In the genomic region with DNA sequence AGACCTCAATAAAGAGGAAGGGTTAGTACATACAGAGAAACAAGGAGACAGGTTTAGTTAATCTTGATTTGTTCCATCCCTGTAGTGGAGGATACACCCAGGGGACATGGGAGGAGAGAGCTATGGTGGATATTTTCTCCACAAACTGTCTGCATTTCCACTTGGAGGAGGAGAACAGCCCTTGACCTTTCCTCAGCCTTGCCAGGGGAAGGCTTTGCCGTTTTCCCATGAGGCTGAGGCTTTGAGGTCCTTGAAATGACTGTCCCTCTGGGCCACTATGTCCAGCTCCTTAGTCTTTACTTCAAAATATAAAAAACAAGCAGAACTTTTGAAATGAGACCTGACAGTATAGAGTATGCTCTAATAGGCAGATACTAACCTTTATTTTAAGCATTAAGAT, we compare ENCODE assay signal across 24 mouse cellular contexts. TPM values are rescaled to one million over a fixed set of nuclear protein-coding genes. Genes with fewer than 3 reads are reported as not detected.
"Had no signal": no experiment of that assay in that cellular context is flagged by ENCODE, and none has a peak within 500 bp of the region (broad histone marks: within the 10 kb centered on the region; RNA-seq: fewer than 3 reads in every experiment).

No protein-coding gene starts in this region.

- ATAC-seq: lung, postnatal 0 days; midbrain, embryonic 13.5 days; midbrain, embryonic 15.5 days had no signal

- DNase-seq: lung, adult 2 months; lung, postnatal 14 days; lung, postnatal 36 days; right cerebral cortex, postnatal 14 days; thymus, adult 2 months; thymus, postnatal 25 days; thymus, postnatal 4 days had no signal

- H3K27ac ChIP-seq: lung, embryonic 15.5 days; macrophage; midbrain, embryonic 13.5 days; midbrain, embryonic 15.5 days; neural tube, embryonic 12.5 days; stomach, embryonic 15.5 days; stomach, postnatal 0 days had no signal

- H3K4me3 ChIP-seq: lung, embryonic 15.5 days; megakaryocyte, embryonic 14.5 days; midbrain, embryonic 13.5 days; midbrain, embryonic 15.5 days; neural tube, embryonic 12.5 days; stomach, embryonic 15.5 days had no signal

- H3K4me1 ChIP-seq: lung, embryonic 15.5 days; megakaryocyte, embryonic 14.5 days; midbrain, embryonic 13.5 days; midbrain, embryonic 15.5 days; neural tube, embryonic 12.5 days; stomach, embryonic 15.5 days had no signal

- H3K27me3 ChIP-seq: lung, embryonic 15.5 days; megakaryocyte, embryonic 14.5 days; midbrain, embryonic 13.5 days; midbrain, embryonic 15.5 days; neural tube, embryonic 12.5 days; stomach, embryonic 15.5 days had no signal

- H3K4me2 ChIP-seq: lung, embryonic 15.5 days; midbrain, embryonic 11.5 days; midbrain, embryonic 13.5 days; midbrain, embryonic 15.5 days; neural tube, embryonic 12.5 days; stomach, embryonic 15.5 days had no signal

- H3K9ac ChIP-seq: lung, embryonic 15.5 days; midbrain, embryonic 13.5 days; midbrain, embryonic 15.5 days; neural tube, embryonic 12.5 days; stomach, embryonic 15.5 days had no signal

- H3K9me3 ChIP-seq: lung, embryonic 15.5 days; megakaryocyte, embryonic 14.5 days; midbrain, embryonic 13.5 days; midbrain, embryonic 15.5 days; neural tube, embryonic 12.5 days; stomach, embryonic 15.5 days had no signal

RNA-seq across cellular contexts. Expression of a gene that starts 58.7 kb away (rescaled TPM):
- total RNA-seq: megakaryocyte progenitor cell, adult 5-6 weeks; midbrain, postnatal 0 days; monocyte, adult 5-6 weeks; neutrophil, adult 5-6 weeks had no signal
- polyA plus RNA-seq: lung, adult 2 months; macrophage; midbrain, embryonic 11.5 days; midbrain, embryonic 15.5 days; midbrain, postnatal 0 days; neural tube, embryonic 12.5 days; neural tube, embryonic 14.5 days; spleen, adult 2 months; stomach, postnatal 0 days; thymus, adult 2 months; urinary bladder, adult 2 months had no signal
